Mouse (Mus musculus): ENCODE measurements at regions not wholly inside any gene's neighbourhood (a gene's known extent, or its start where the extent isn't known, plus 50 kb on each side); places are given as distances from the start of the nearest gene placed in this dataset.

DNA sequence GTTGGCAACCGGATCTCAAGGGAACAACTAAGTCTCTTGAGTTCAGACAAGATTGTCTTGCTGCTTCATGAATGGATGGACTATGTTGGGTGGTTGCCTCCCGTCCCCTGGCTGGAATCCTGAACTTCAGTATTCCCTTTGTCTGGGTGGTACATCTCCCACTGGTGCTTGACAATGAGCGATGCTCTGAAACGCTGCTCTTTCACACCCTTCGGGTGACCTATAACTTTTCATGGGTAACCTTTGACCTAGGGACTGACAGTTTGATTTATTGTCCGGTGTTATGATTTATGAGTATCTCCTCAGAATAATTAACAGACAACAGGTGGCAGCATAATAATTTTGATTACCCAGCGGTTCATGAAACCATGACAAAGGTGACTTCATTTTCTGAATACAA lies 478.3 kb downstream of the Nr2f2 start:
- Histone ChIP-seq H3K27ac (ENCODE audit: low read length) (no peak overlapping the region), H3K4me1 (replicated peaks; ENCODE audit: control insufficient read depth, insufficient read depth, low read length) (no peaks in the 10 kb centered on the region), H3K27me3 (ENCODE audit: control insufficient read depth, insufficient read depth, low read depth, low read length) (no peaks in the 10 kb centered on the region), H3K4me2 (ENCODE audit: low read depth, low read length) (no peak overlapping the region), H3K9ac (ENCODE audit: low read length) (no peak overlapping the region), H3K4me3 (ENCODE audit: low read length) (no peak overlapping the region), H3K9me3 (ENCODE audit: control insufficient read depth, low read length) (no peaks in the 10 kb centered on the region), H3K36me3 (ENCODE audit: control insufficient read depth, insufficient read depth, low read length) (no peaks in the 10 kb centered on the region)
- ATAC-seq (ENCODE audit: low read depth), result no peak
- WGBS, result 85% methylated on average over 7 of the region's 7 CpGs

DNA sequence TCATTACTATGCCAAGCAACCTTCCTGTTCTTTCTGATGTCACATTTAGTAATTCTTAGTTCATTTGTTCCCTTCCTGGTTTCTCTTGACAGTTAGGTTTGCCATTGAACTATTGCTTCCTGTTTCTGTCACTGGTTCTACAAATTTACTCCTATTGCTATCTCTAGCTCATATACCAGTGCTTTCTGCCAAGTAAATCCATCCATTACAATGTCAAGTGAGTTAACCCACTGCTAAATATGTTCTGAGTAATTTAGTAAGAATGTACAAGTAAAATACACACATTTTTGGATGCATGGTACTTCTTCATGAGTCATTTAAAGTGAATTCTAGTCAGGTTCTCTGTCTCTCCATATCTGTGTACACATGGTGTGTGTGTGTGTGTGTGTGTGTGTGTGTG lies 489.5 kb downstream of the Nr2f2 start:
- Histone ChIP-seq H3K27ac (ENCODE audit: low read length) (no peak overlapping the region), H3K9ac (ENCODE audit: low read length) (no peak overlapping the region), H3K4me3 (ENCODE audit: low read length) (no peak overlapping the region), H3K4me2 (ENCODE audit: low read depth, low read length) (no peak overlapping the region), H3K4me1 (replicated peaks; ENCODE audit: control insufficient read depth, insufficient read depth, low read length) (no peaks in the 10 kb centered on the region), H3K9me3 (ENCODE audit: control insufficient read depth, low read length) (no peaks in the 10 kb centered on the region), H3K36me3 (ENCODE audit: control insufficient read depth, insufficient read depth, low read length) (no peaks in the 10 kb centered on the region), H3K27me3 (ENCODE audit: control insufficient read depth, insufficient read depth, low read depth, low read length) (no peaks in the 10 kb centered on the region)
- no peak for ATAC-seq (ENCODE audit: low read depth)

DNA sequence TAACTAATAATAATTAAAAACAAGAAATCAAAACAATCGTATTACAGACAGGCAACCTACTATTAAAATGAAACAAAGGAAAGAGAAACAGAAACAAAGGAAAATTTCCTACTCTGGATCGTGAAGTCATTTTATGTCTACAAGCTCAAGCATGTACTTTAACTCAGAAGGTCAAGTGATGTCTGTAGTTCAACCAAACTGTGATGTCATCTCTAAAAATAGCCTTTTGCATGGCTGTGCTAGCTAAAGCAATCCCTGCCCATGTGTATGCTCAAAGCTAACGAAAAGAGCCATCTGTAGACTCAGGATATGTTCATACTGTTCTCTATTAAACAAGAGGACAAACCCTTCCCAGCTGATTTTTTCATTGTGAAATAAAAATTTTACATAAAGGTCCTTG lies 500.7 kb downstream of the Nr2f2 start:
- H3K4me3 ChIP-seq (ENCODE audit: low read length), result no peak overlapping the region
- no peaks in the 10 kb centered on the region for H3K9me3 ChIP-seq (ENCODE audit: control insufficient read depth, low read length)
- H3K27me3 ChIP-seq (ENCODE audit: control insufficient read depth, insufficient read depth, low read depth, low read length), result no peaks in the 10 kb centered on the region
- no peak overlapping the region for H3K9ac ChIP-seq (ENCODE audit: low read length)
- 67% methylated on average over 3 of the region's 3 CpGs for WGBS
- no peak overlapping the region for H3K4me2 ChIP-seq (ENCODE audit: low read depth, low read length)
- ATAC-seq (ENCODE audit: low read depth), result no peak
- H3K36me3 ChIP-seq (ENCODE audit: control insufficient read depth, insufficient read depth, low read length), result no peaks in the 10 kb centered on the region
- no peak overlapping the region for H3K27ac ChIP-seq (ENCODE audit: low read length)
- no peaks in the 10 kb centered on the region for H3K4me1 ChIP-seq (replicated peaks; ENCODE audit: control insufficient read depth, insufficient read depth, low read length)

DNA sequence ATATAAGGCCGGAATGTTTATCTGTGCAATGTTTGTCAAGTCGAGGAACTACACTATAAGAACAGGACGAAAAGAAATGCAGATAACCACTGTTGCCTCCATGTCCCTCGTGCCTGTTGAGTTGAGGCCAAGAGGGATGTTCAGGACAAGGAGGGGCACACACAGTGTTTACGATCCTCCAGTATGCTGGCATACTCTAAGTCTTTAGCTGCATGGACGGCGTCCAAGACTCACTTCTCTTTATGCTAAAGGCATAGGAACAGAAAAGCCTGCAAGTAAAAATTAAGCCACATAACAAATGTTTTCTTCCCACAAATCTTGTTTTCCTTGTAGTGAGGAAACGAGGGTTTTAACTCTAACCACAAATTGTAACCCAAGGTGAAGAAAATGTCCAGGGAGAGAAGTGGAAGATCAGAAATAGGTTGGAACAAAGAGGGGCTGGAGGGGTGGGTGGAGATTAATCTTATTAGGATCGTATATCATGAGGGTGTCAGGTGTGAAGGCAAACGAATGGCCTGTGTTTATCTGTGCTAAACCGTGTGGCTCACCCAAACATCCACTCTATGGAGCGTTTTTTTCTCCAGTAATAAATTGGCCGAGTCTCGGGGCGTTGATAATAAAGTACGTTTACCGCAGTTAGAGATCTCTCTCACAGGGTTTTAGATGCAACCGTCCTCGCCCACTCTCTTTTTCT lies 521.8 kb downstream of the Nr2f2 start:
- Histone ChIP-seq H3K4me3 (ENCODE audit: low read length) (no peak overlapping the region), H3K4me1 (replicated peaks; ENCODE audit: control insufficient read depth, insufficient read depth, low read length) (no peaks in the 10 kb centered on the region), H3K4me2 (ENCODE audit: low read depth, low read length) (no peak overlapping the region), H3K9ac (ENCODE audit: low read length) (no peak overlapping the region), H3K27me3 (ENCODE audit: control insufficient read depth, insufficient read depth, low read depth, low read length) (no peaks in the 10 kb centered on the region), H3K27ac (ENCODE audit: low read length) (no peak overlapping the region), H3K9me3 (ENCODE audit: control insufficient read depth, low read length) (no peaks in the 10 kb centered on the region), H3K36me3 (ENCODE audit: control insufficient read depth, insufficient read depth, low read length) (no peaks in the 10 kb centered on the region)
- 38% methylated on average over 19 of the region's 19 CpGs for WGBS
- no peak for ATAC-seq (ENCODE audit: low read depth)

DNA sequence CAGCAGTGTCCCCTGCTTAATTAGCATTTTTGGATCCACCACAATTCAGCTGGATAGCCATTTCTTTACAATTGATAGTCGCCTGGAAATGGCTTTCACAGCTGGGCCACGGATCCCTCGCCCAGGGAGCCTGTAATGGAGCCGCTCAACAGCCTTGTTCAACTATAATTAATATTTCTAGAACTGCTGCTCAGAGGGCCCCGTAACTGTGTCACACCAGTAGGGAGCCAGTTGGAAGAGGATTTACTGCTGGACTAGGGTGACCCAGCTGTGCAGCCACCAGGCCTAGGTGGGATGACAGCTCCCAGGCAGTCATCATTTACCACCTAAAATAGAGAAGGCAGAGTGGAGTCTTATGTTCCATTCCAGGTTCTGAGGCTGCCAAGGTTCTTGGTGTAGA lies 529.2 kb downstream of the Nr2f2 start:
- H3K27ac ChIP-seq (ENCODE audit: low read length), result no peak overlapping the region
- WGBS, result 87% methylated on average over 5 of the region's 5 CpGs

DNA sequence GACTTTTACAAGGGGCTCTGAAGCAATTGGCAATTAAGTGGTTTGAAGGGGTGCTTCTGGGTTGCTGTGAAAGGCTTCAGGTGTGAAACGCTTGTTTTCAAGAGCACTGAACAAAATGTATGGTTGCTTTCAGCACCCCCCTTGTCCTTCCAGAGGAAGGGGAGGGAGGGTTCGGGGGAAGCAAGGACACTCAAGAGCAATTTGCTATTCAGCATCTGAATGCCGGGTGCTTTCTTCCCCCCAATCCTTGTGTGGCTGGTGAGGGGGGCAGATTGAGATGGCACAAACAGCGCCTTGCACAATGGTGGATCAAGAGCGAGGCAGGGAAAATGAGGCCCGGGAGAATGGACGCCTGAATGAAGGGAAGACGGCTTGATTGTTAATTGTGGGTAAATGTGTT lies 539.3 kb downstream of the Nr2f2 start:
- Histone ChIP-seq H3K9ac (ENCODE audit: low read length) (no peak overlapping the region), H3K27ac (ENCODE audit: low read length) (no peak overlapping the region), H3K36me3 (ENCODE audit: control insufficient read depth, insufficient read depth, low read length) (no peaks in the 10 kb centered on the region), H3K27me3 (ENCODE audit: control insufficient read depth, insufficient read depth, low read depth, low read length) (no peaks in the 10 kb centered on the region), H3K4me3 (ENCODE audit: low read length) (no peak overlapping the region), H3K4me2 (ENCODE audit: low read depth, low read length) (no peak overlapping the region), H3K4me1 (replicated peaks; ENCODE audit: control insufficient read depth, insufficient read depth, low read length) (no peaks in the 10 kb centered on the region), H3K9me3 (ENCODE audit: control insufficient read depth, low read length) (no peaks in the 10 kb centered on the region)
- WGBS, result 74% methylated on average over 8 of the region's 8 CpGs
- no peak for ATAC-seq (ENCODE audit: low read depth)

More for the DNA sequence above, 529.2 kb downstream of the Nr2f2 start:
- H3K9me3 ChIP-seq (ENCODE audit: control insufficient read depth, low read length), result no peaks in the 10 kb centered on the region
- no peaks in the 10 kb centered on the region for H3K27me3 ChIP-seq (ENCODE audit: control insufficient read depth, insufficient read depth, low read depth, low read length)
- no peak overlapping the region for H3K9ac ChIP-seq (ENCODE audit: low read length)
- no peaks in the 10 kb centered on the region for H3K36me3 ChIP-seq (ENCODE audit: control insufficient read depth, insufficient read depth, low read length)
- no peak overlapping the region for H3K4me2 ChIP-seq (ENCODE audit: low read depth, low read length)
- no peak overlapping the region for H3K4me3 ChIP-seq (ENCODE audit: low read length)
- no peak for ATAC-seq (ENCODE audit: low read depth)
- H3K4me1 ChIP-seq (replicated peaks; ENCODE audit: control insufficient read depth, insufficient read depth, low read length), result no peaks in the 10 kb centered on the region

DNA sequence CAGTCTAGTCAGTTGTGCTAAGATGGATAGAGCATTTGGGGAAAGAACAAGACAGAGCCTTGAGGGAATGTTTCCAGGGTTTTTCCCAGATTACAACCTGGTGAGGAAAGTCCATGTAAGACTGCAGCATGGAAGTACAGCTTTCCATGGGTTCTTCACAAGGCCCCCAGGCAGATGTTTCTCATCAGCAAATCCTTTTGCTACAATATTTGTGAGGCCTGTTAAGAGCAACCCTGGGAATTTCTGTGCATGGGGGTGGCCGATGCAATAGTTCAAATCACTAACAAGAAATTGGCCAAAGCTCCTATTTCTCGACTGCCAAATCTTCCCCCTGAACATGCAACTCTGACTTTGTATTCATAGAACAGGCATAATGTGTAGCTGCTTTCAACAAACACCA lies 546.0 kb downstream of the Nr2f2 start:
- Histone ChIP-seq H3K27ac (ENCODE audit: low read length) (no peak overlapping the region), H3K27me3 (ENCODE audit: control insufficient read depth, insufficient read depth, low read depth, low read length) (no peaks in the 10 kb centered on the region), H3K4me1 (replicated peaks; ENCODE audit: control insufficient read depth, insufficient read depth, low read length) (no peaks in the 10 kb centered on the region), H3K36me3 (ENCODE audit: control insufficient read depth, insufficient read depth, low read length) (no peaks in the 10 kb centered on the region), H3K9me3 (ENCODE audit: control insufficient read depth, low read length) (no peaks in the 10 kb centered on the region), H3K9ac (ENCODE audit: low read length) (no peak overlapping the region), H3K4me2 (ENCODE audit: low read depth, low read length) (no peak overlapping the region), H3K4me3 (ENCODE audit: low read length) (no peak overlapping the region)
- 50% methylated on average over 2 of the region's 2 CpGs for WGBS
- no peak for ATAC-seq (ENCODE audit: low read depth)

DNA sequence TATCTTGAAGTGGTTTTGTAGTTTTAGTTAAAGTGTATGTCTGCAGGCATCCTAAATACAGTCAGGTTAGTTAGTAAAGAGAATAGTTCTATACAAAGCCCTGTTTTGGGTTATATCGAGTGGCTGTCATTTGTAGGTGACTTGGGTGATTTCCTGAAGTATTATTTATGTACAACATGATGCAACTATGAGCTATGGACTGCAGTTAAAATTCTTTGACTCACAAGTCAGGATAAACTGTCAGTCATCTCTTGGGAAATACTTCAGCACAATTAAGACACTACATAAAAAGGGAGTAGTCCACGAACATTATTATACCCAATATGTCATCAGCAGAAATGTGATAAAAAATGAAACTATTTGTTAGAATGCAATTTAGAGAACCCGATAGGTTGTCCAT lies 554.2 kb downstream of the Nr2f2 start:
- no peak overlapping the region for H3K4me2 ChIP-seq (ENCODE audit: low read depth, low read length)
- H3K27ac ChIP-seq (ENCODE audit: low read length), result no peak overlapping the region
- no peak overlapping the region for H3K9ac ChIP-seq (ENCODE audit: low read length)
- H3K4me1 ChIP-seq (replicated peaks; ENCODE audit: control insufficient read depth, insufficient read depth, low read length), result 0 out of 2 replicates have a peak, but pooled peaks cover under 1% of the 10 kb centered on the region
- no peaks in the 10 kb centered on the region for H3K27me3 ChIP-seq (ENCODE audit: control insufficient read depth, insufficient read depth, low read depth, low read length)
- ATAC-seq (ENCODE audit: low read depth), result no peak
- no peak overlapping the region for H3K4me3 ChIP-seq (ENCODE audit: low read length)
- H3K9me3 ChIP-seq (ENCODE audit: control insufficient read depth, low read length), result no peaks in the 10 kb centered on the region
- no peaks in the 10 kb centered on the region for H3K36me3 ChIP-seq (ENCODE audit: control insufficient read depth, insufficient read depth, low read length)
- WGBS, result 79% methylated on average over 3 of the region's 3 CpGs

DNA sequence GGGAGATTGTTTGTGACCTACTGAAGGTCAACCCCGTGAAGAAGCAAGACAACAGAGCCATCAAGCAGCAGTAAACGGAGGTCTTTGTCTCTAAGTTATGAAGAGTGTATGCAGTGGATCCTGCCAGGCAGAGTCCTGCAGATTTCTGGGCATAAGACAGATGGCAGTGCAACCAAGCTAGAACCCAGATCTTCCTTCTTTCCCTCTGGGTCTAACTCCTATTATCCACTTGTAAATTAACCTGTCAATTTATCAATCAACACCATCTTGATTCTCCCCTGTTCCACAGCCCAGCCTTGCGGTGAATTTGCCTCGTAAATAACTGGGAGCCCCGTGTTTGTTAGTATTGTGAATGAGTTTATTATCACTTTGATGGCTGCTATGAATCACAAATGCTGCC lies 555.7 kb downstream of the Nr2f2 start:
- WGBS, result 18% methylated on average over 5 of the region's 5 CpGs
- no peaks in the 10 kb centered on the region for H3K27me3 ChIP-seq (ENCODE audit: control insufficient read depth, insufficient read depth, low read depth, low read length)
- no peak overlapping the region for H3K4me2 ChIP-seq (ENCODE audit: low read depth, low read length)
- 0 out of 2 replicates have a peak, but pooled peaks cover 4% of the 10 kb centered on the region for H3K4me1 ChIP-seq (replicated peaks; ENCODE audit: control insufficient read depth, insufficient read depth, low read length)
- no peaks in the 10 kb centered on the region for H3K36me3 ChIP-seq (ENCODE audit: control insufficient read depth, insufficient read depth, low read length)
- no peak overlapping the region for H3K4me3 ChIP-seq (ENCODE audit: low read length)
- H3K27ac ChIP-seq (ENCODE audit: low read length), result no peak overlapping the region
- H3K9me3 ChIP-seq (ENCODE audit: control insufficient read depth, low read length), result no peaks in the 10 kb centered on the region
- ATAC-seq (ENCODE audit: low read depth), result no peak
- H3K9ac ChIP-seq (ENCODE audit: low read length), result no peak overlapping the region

DNA sequence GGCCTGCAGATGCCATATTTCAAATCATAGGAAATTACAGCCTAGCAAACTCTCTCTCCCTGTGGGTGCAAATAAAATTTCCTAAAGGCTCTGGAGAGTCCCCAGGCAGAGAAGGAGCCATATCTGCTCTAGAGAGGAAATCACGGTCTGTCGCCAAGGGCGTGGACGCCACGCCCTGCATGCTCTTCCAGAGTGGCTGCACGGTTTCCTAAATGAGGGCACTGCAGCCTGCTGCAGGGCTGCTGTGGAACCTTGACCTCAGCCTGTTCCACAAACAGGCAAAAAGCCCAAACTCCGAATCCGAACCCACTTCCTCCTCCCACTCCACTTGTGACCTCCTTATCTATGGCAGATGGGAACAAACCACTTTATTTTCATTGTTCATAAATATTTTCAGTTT lies 559.3 kb downstream of the Nr2f2 start:
- Histone ChIP-seq H3K9ac (ENCODE audit: low read length) (no peak overlapping the region), H3K9me3 (ENCODE audit: control insufficient read depth, low read length) (no peaks in the 10 kb centered on the region), H3K36me3 (ENCODE audit: control insufficient read depth, insufficient read depth, low read length) (no peaks in the 10 kb centered on the region), H3K4me2 (ENCODE audit: low read depth, low read length) (peak overlapping the region; percentile 20; the same call in 1 of the 2 replicates), H3K4me1 (replicated peaks; ENCODE audit: control insufficient read depth, insufficient read depth, low read length) (0 out of 2 replicates have a peak, but pooled peaks cover 4% of the 10 kb centered on the region), H3K27ac (ENCODE audit: low read length) (no peak overlapping the region), H3K4me3 (ENCODE audit: low read length) (no peak overlapping the region), H3K27me3 (ENCODE audit: control insufficient read depth, insufficient read depth, low read depth, low read length) (no peaks in the 10 kb centered on the region)
- no peak for ATAC-seq (ENCODE audit: low read depth)
- 28% methylated on average over 8 of the region's 8 CpGs for WGBS
